Mouse (Mus musculus): ENCODE results near the gene Wdr46. TPM values are rescaled to one million over a fixed set of nuclear protein-coding genes. Genes with fewer than 3 reads are reported as not detected.
"Not testable (repeated sequence)": the region's sequence is repeated elsewhere in the genome, so short reads cannot be mapped to it uniquely, and the experiment has no call there.

Wdr46 gene
- polyA plus RNA-seq, 1 experiment from 2014 or later, result 37.4 TPM

DNA sequence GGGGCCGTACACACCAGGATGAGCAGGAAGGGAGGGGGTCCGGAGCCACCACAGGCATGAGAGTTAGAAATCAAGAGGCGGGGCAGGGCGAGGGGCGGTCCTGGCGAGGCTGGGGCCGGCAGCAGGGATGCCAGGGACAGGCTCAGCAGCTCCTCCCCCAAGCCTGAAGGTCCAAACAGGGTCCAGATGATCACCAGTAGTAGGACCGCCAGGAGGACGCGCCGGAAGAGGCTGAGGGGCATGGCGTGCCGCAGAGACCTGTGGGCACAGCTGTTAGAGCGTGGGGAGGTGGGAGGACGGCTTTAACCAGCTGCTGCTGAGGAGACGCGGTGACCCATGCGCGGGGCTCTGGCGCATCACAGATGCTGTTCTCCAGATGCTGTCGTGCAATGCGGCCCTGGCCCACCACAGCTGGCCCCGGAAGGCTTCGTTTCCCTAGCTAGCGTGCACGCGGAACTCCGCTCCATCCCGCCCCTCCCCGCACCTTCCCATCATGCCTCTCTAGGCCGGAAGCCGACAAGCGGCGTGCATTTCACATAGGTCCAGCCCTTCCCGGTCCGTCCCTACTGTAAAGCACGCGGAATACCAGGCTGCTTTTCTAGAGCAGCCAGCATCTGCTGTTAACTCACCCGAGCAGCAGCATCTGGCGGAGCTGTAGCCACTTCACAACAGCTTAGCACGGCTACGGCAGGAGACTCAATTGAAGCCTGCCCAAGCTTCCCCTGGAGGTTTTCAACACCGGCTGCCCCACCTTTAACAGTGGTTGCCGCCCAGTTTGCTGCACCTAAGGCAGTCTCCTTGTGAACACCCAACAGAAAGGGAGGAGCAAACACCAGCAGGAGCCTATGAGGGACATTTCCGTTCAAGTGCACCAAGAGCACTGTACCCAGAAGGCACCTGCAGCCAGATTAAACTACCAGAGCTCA lies 10.8 kb downstream of the Wdr46 start, which contains the start of gene B3galt4:
TSS of gene B3galt4 (minus strand) at position 468 of the 926 bp plus-strand sequence.
- Histone ChIP-seq H3K4me3 (ENCODE audit: low read depth, low read length) (peak within 1 kb of the TSS; percentile 44), H3K36me3 (ENCODE audit: control insufficient read depth, insufficient read depth, low read length) (peaks cover 17% of the 10 kb centered on the region), H3K4me2 (ENCODE audit: low read depth, severe bottlenecking) (peak within 1 kb of the TSS; percentile 86), H3K4me1 (ENCODE audit: control insufficient read depth, insufficient read depth, low read length) (peaks cover 40% of the 10 kb centered on the region), H3K27me3 (ENCODE audit: control insufficient read depth, insufficient read depth, low read length) (no peaks in the 10 kb centered on the region), H3K9me3 (ENCODE audit: control insufficient read depth, low read length) (no peaks in the 10 kb centered on the region), H3K27ac (replicated peaks; ENCODE audit: low read depth, low read length) (peak within 1 kb of the TSS; percentile 89), H3K9ac (ENCODE audit: low read length) (peak within 1 kb of the TSS; percentile 62)
- WGBS, result 1% methylated on average over 45 of the region's 45 CpGs
- DNase-seq (ENCODE audit: low spot score), result peak; percentile 91
- peak; percentile 76 for ATAC-seq (ENCODE audit: insufficient number of reproducible peaks, low FRiP score, low TSS enrichment, low read depth)

DNA sequence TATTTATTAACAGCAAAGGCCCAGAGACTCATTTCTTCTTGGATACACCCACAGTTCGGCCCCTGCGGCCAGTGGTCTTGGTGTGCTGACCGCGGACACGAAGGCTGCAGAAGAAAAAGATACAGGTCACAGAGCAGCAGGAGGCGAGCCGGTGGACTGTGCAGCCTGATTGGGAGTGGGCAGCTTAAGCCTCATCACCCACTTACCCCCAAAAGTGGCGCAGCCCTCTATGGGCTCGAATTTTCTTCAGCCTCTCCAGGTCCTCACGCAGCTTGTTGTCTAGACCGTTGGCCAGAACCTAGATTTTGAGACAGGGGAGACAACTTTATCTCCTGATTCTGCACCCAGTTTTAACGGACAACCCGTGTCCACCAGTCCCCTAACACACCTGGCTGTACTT lies 11.6 kb downstream of the Wdr46 start:
- not testable (repeated sequence) for DNase-seq (ENCODE audit: low spot score); H3K27me3 ChIP-seq (ENCODE audit: control insufficient read depth, insufficient read depth, low read length); ATAC-seq (ENCODE audit: insufficient number of reproducible peaks, low FRiP score, low TSS enrichment, low read depth); H3K9ac ChIP-seq (ENCODE audit: low read length); H3K9me3 ChIP-seq (ENCODE audit: control insufficient read depth, low read length); H3K27ac ChIP-seq (replicated peaks; ENCODE audit: low read depth, low read length)
- H3K4me1 ChIP-seq (ENCODE audit: control insufficient read depth, insufficient read depth, low read length), result peaks cover 44% of the 10 kb centered on the region
- WGBS, result 77% methylated on average over 13 of the region's 13 CpGs
- H3K4me2 ChIP-seq (ENCODE audit: low read depth, severe bottlenecking), result peak overlapping the region; percentile 86
- peak overlapping the region; percentile 44 for H3K4me3 ChIP-seq (ENCODE audit: low read depth, low read length)
- H3K36me3 ChIP-seq (ENCODE audit: control insufficient read depth, insufficient read depth, low read length), result peaks cover 17% of the 10 kb centered on the region

GRCm38 (mm10) chr17:33952879-33953278 lies 12.4 kb downstream of the Wdr46 start:
- WGBS, result 80% methylated on average over 4 of the region's 4 CpGs
- DNase-seq (ENCODE audit: low spot score) (no peak), ATAC-seq (ENCODE audit: insufficient number of reproducible peaks, low FRiP score, low TSS enrichment, low read depth) (no peak)
- H3K9me3 ChIP-seq (ENCODE audit: control insufficient read depth, low read length), result no peaks in the 10 kb centered on the region
- peaks cover 15% of the 10 kb centered on the region for H3K36me3 ChIP-seq (ENCODE audit: control insufficient read depth, insufficient read depth, low read length)
- peaks cover 44% of the 10 kb centered on the region for H3K4me1 ChIP-seq (ENCODE audit: control insufficient read depth, insufficient read depth, low read length)
- no peaks in the 10 kb centered on the region for H3K27me3 ChIP-seq (ENCODE audit: control insufficient read depth, insufficient read depth, low read length)
- peak overlapping the region; percentile 82; the same call in 1 of the 2 replicates for H3K4me2 ChIP-seq (ENCODE audit: low read depth, severe bottlenecking)
- H3K9ac ChIP-seq (ENCODE audit: low read length), result no peak overlapping the region
- no peak overlapping the region for H3K4me3 ChIP-seq (ENCODE audit: low read depth, low read length)
- no peak overlapping the region for H3K27ac ChIP-seq (replicated peaks; ENCODE audit: low read depth, low read length)

GRCm38 (mm10) chr17:33953310-33953709 lies 12.8 kb downstream of the Wdr46 start:
- Histone ChIP-seq H3K4me1 (ENCODE audit: control insufficient read depth, insufficient read depth, low read length) (peaks cover 44% of the 10 kb centered on the region), H3K9me3 (ENCODE audit: control insufficient read depth, low read length) (no peaks in the 10 kb centered on the region), H3K9ac (ENCODE audit: low read length) (no peak overlapping the region), H3K4me3 (ENCODE audit: low read depth, low read length) (no peak overlapping the region), H3K27ac (replicated peaks; ENCODE audit: low read depth, low read length) (0 out of 2 replicates have a peak overlapping the region, but pooled peaks have one; percentile 8), H3K27me3 (ENCODE audit: control insufficient read depth, insufficient read depth, low read length) (no peaks in the 10 kb centered on the region), H3K36me3 (ENCODE audit: control insufficient read depth, insufficient read depth, low read length) (peaks cover 15% of the 10 kb centered on the region), H3K4me2 (ENCODE audit: low read depth, severe bottlenecking) (peak overlapping the region; percentile 82; the same call in 1 of the 2 replicates)
- 87% methylated on average over 3 of the region's 3 CpGs for WGBS
- no peak for ATAC-seq (ENCODE audit: insufficient number of reproducible peaks, low FRiP score, low TSS enrichment, low read depth)
- no peak for DNase-seq (ENCODE audit: low spot score)

DNA sequence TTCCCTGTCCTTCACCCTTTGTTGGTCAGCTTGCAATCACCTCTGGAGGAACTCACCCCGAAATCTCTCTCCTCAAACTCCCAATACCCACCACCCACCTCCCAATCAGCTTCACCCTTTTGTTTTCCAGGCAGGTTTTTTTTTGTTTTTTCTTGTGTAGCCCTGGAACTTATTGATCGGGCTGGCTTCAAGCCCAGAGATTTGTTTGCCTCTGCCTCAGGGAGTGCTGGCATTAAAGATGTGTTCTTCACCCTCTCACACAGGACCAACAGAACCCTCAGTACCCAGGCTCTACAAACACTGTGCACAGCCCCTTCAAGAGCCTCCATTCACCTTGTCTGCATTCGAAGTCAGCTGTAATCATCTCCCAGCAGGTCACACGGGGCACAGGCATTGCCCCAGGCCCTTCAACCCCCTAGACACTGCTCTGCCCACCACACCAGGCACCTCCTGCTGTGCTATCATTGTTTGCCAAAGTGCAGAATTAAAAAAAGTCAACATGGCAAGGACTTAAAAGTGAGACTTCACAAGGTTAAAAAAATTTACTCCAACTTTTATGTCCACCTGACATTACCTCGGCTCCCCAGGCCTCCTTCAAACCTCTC lies 13.6 kb downstream of the Wdr46 start:
- Histone ChIP-seq H3K9ac (ENCODE audit: low read length) (peak overlapping the region; percentile 98), H3K4me1 (ENCODE audit: control insufficient read depth, insufficient read depth, low read length) (peaks cover 44% of the 10 kb centered on the region), H3K27ac (replicated peaks; ENCODE audit: low read depth, low read length) (0 out of 2 replicates have a peak overlapping the region, but pooled peaks have one; percentile 89), H3K4me3 (ENCODE audit: low read depth, low read length) (peak overlapping the region; percentile 100), H3K27me3 (ENCODE audit: control insufficient read depth, insufficient read depth, low read length) (no peaks in the 10 kb centered on the region), H3K36me3 (ENCODE audit: control insufficient read depth, insufficient read depth, low read length) (peaks cover 15% of the 10 kb centered on the region), H3K9me3 (ENCODE audit: control insufficient read depth, low read length) (no peaks in the 10 kb centered on the region), H3K4me2 (ENCODE audit: low read depth, severe bottlenecking) (peak overlapping the region; percentile 82)
- DNase-seq (ENCODE audit: low spot score), result no peak
- no peak for ATAC-seq (ENCODE audit: insufficient number of reproducible peaks, low FRiP score, low TSS enrichment, low read depth)
- WGBS, result 39% methylated on average over 5 of the region's 5 CpGs

GRCm38 (mm10) chr17:33954646-33955554 lies 14.4 kb downstream of the Wdr46 start:
- Histone ChIP-seq H3K27me3 (ENCODE audit: control insufficient read depth, insufficient read depth, low read length) (no peaks in the 10 kb centered on the region), H3K4me3 (ENCODE audit: low read depth, low read length) (peak overlapping the region; percentile 100), H3K9ac (ENCODE audit: low read length) (peak overlapping the region; percentile 98), H3K4me1 (ENCODE audit: control insufficient read depth, insufficient read depth, low read length) (peaks cover 44% of the 10 kb centered on the region), H3K9me3 (ENCODE audit: control insufficient read depth, low read length) (no peaks in the 10 kb centered on the region), H3K4me2 (ENCODE audit: low read depth, severe bottlenecking) (peak overlapping the region; percentile 82), H3K27ac (replicated peaks; ENCODE audit: low read depth, low read length) (peak overlapping the region; percentile 89), H3K36me3 (ENCODE audit: control insufficient read depth, insufficient read depth, low read length) (peaks cover 15% of the 10 kb centered on the region)
- peak; percentile 27; the same call in 1 of the 2 replicates for ATAC-seq (ENCODE audit: insufficient number of reproducible peaks, low FRiP score, low TSS enrichment, low read depth)
- 1% methylated on average over 33 of the region's 33 CpGs for WGBS
- DNase-seq (ENCODE audit: low spot score), result no peak

- Histone ChIP-seq H3K27ac (replicated peaks; ENCODE audit: low read depth, low read length) (peak within 1 kb of the TSS; percentile 89), H3K9ac (ENCODE audit: low read length) (peak within 1 kb of the TSS; percentile 98), H3K36me3 (ENCODE audit: control insufficient read depth, insufficient read depth, low read length) (peaks cover 15% of the 10 kb centered on the region), H3K4me1 (ENCODE audit: control insufficient read depth, insufficient read depth, low read length) (peaks cover 41% of the 10 kb centered on the region), H3K27me3 (ENCODE audit: control insufficient read depth, insufficient read depth, low read length) (no peaks in the 10 kb centered on the region), H3K9me3 (ENCODE audit: control insufficient read depth, low read length) (no peaks in the 10 kb centered on the region), H3K4me3 (ENCODE audit: low read depth, low read length) (peak within 1 kb of the TSS; percentile 100), H3K4me2 (ENCODE audit: low read depth, severe bottlenecking) (peak within 1 kb of the TSS; percentile 82)
- DNase-seq (ENCODE audit: low spot score), result peak; percentile 97
- ATAC-seq (ENCODE audit: insufficient number of reproducible peaks, low FRiP score, low TSS enrichment, low read depth), result peak; percentile 89
- under 1% methylated on average over 50 of the region's 50 CpGs for WGBS
Observed at GRCm38 (mm10) chr17:33955555-33956214, 15.2 kb downstream of the Wdr46 start, which contains the start of the genes Vps52 and Rps18. Vps52 (plus strand) TSS chr17:33955812. Rps18 (minus strand) TSS chr17:33956001.

Measured in limb, embryonic 11.5 days (tissue).